Mouse (Mus musculus) liver, adult 2 months (tissue): ENCODE data around the gene Rnf207. TPM values are rescaled to one million over a fixed set of nuclear protein-coding genes. Genes with fewer than 3 reads are reported as not detected.

ENCODE experiments used
- DNase-seq: peaks from one replicate; pipeline ENCODE4 v3.0.0-alpha.2; 2011; ENCODE audit warnings: low read depth, low spot score; ENCODE audit errors: extremely low read depth
- H3K27ac ChIP-seq: fragments of 200-500 bp; replicated peaks from 2 replicates; pipeline ENCODE4 v1.5.1; 2012; ENCODE audit warnings: low read depth, mild to moderate bottlenecking, control low read depth, inconsistent platforms, low read length; ENCODE audit not compliant: insufficient read depth
- H3K27me3 ChIP-seq: fragments of 200-500 bp; 2 replicates; pipeline ENCODE4 v1.6.1; 2012; ENCODE audit warnings: mild to moderate bottlenecking, moderate library complexity, low read length, inconsistent platforms; ENCODE audit not compliant: control insufficient read depth, insufficient read depth
- H3K36me3 ChIP-seq: fragments of 200-500 bp; 2 replicates; pipeline ENCODE4 v1.6.1; 2012; ENCODE audit warnings: low read length, inconsistent platforms; ENCODE audit not compliant: control insufficient read depth, insufficient read depth
- H3K4me1 ChIP-seq: fragments of 200-500 bp; 2 replicates; pipeline ENCODE4 v1.6.1; 2011; ENCODE audit warnings: low read length; ENCODE audit not compliant: control insufficient read depth, insufficient read depth
- H3K4me3 ChIP-seq: fragments of 200-500 bp; 2 replicates; pipeline ENCODE4 v1.5.1; 2011; ENCODE audit warnings: low read depth, mild to moderate bottlenecking, control low read depth, low read length, moderate library complexity; ENCODE audit not compliant: insufficient read depth
- H3K79me2 ChIP-seq: fragments of 200-500 bp; 2 replicates; pipeline ENCODE4 v1.6.1; 2012; ENCODE audit warnings: inconsistent platforms, mild to moderate bottlenecking, low read length, moderate library complexity; ENCODE audit not compliant: control insufficient read depth, insufficient read depth
- H3K9ac ChIP-seq: fragments of 200-500 bp; 2 replicates; pipeline ENCODE4 v1.6.1; 2012; ENCODE audit warnings: low read depth, mild to moderate bottlenecking, control low read depth, inconsistent platforms, low read length
- CTCF ChIP-seq: fragments of 200-500 bp; IDR thresholded peaks from 2 replicates; pipeline ENCODE4 v1.5.1; 2011; ENCODE audit warnings: low read depth, low read length, control low read depth
- POLR2A ChIP-seq: fragments of 200-500 bp; IDR thresholded peaks from 2 replicates; pipeline ENCODE4 v1.6.1; 2011; ENCODE audit warnings: low read length, control low read depth; ENCODE audit not compliant: insufficient read depth; ENCODE audit errors: extremely low read depth
- WGBS: fragments of 180-500 bp; shearing (Covaris S2); methylation state at CpG from one replicate; pipeline ENCODE4 v1.1.7; 2018; 5-methylcytosine and 5-hydroxymethylcytosine counted together
- polyA plus RNA-seq: library from polyadenylated mRNA; depleted of rRNA; stranded (reverse); fragments of >200 nt; gene quantifications from 2 replicates; pipeline ENCODE4 v1.2.3, GENCODE M21; 2012; rRNA removed
- total RNA-seq: library from RNA; depleted of rRNA; stranded (reverse); fragments of >200 nt; gene quantifications from 2 replicates; pipeline ENCODE4 v1.2.3, GENCODE M21; 2014; rRNA removed

The Rnf207 gene
- total and polyA plus RNA-seq, 2 experiments = 0.13 TPM; not detected in 1

DNA sequence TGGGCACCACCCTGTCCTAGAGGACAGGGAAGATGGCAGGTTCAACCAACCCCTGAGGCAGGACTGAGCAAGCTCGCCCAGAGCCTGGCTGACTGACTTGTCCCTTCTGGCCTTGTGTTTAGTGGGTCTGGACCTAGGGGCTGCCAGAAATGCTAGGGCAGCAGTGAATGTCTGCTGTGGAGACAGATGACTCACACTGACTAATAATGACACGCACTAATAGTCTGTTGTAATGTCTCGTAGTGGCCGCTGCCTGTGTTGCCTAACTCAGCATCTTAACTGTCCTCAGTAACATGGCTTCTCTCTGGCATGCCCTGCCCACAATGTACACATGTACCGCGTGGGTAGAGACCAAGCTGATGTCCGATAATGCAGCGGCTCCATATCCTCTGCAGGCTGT, 58.3 kb downstream of the Rnf207 start:
- Histone ChIP-seq H3K27ac (no peak overlapping the region), H3K79me2 (no peaks in the 10 kb centered on the region), H3K36me3 (no peaks in the 10 kb centered on the region), H3K9ac (no peak overlapping the region), H3K27me3 (no peaks in the 10 kb centered on the region), H3K4me3 (no peak overlapping the region), H3K4me1 (peaks cover 7% of the 10 kb centered on the region)
- 92% methylated on average over 8 of the region's 8 CpGs for WGBS
- DNase-seq = no peak
- TF ChIP-seq CTCF = no peak
- TF ChIP-seq POLR2A = no peak

DNA sequence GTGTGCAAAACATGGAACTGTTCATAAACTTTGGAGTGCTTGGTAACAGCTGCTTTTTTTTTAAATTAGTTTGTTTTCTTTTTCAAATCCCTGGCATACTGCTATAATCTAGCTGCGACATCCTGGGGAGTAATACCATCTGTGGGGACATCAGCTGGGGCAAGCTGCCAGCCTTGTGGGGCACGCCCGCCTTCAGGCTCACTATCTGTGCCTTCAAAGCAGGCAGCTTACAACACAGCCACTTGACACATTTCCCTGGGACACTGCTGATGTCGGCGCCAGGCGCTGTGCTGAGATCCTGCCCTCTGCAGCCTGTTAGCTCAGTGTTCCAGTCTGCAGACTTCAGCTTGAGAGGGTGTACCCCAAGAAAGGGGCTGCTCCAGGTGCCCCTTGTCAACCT, 61.7 kb downstream of the Rnf207 start:
- no peak overlapping the region for H3K27ac ChIP-seq
- H3K79me2 ChIP-seq = no peaks in the 10 kb centered on the region
- no peak for DNase-seq
- H3K9ac ChIP-seq = no peak overlapping the region
- H3K27me3 ChIP-seq = no peaks in the 10 kb centered on the region
- H3K4me3 ChIP-seq = no peak overlapping the region
- no peaks in the 10 kb centered on the region for H3K4me1 ChIP-seq
- no peak for TF ChIP-seq POLR2A
- TF ChIP-seq CTCF = no peak
- H3K36me3 ChIP-seq = no peaks in the 10 kb centered on the region
- 60% methylated on average over 6 of the region's 6 CpGs for WGBS

Other genes with a start within 250 kb of the Rnf207 start
- gene Plekhg5, start 246.5 kb downstream of the Rnf207 start, total RNA-seq = 2.4 and 3.2 TPM in 2 replicates
- gene Plekhg5, start 246.5 kb downstream of the Rnf207 start, polyA plus RNA-seq = 3.2 and 6.6 TPM in 2 replicates
- gene Tnfrsf25, start 203.1 kb downstream of the Rnf207 start, total RNA-seq = 0.13 and 0.28 TPM in 2 replicates
- 0.54 and 0.72 TPM in 2 replicates for gene Tnfrsf25, start 203.1 kb downstream of the Rnf207 start, polyA plus RNA-seq
- 0.20 and 0.28 TPM in 2 replicates for gene Espn, start 166.6 kb downstream of the Rnf207 start, total RNA-seq
- gene Espn, start 166.6 kb downstream of the Rnf207 start, polyA plus RNA-seq = 0.47 and 1.4 TPM in 2 replicates
- not detected in 2 replicates for gene Hes2, start 160.1 kb downstream of the Rnf207 start, total RNA-seq
- gene Hes2, start 160.1 kb downstream of the Rnf207 start, polyA plus RNA-seq = not detected in 2 replicates
- gene Acot7, start 140.9 kb downstream of the Rnf207 start, total RNA-seq = 9.3 and 10.7 TPM in 2 replicates
- 18.4 and 20.8 TPM in 2 replicates for gene Acot7, start 140.9 kb downstream of the Rnf207 start, polyA plus RNA-seq
- gene Gpr153, start 44.8 kb downstream of the Rnf207 start, total RNA-seq = 0.46 and 0.54 TPM in 2 replicates
- gene Gpr153, start 44.8 kb downstream of the Rnf207 start, polyA plus RNA-seq = 0.98 and 1.1 TPM in 2 replicates
- not detected in 2 replicates for gene Hes3, start 27.3 kb downstream of the Rnf207 start, total RNA-seq
- gene Hes3, start 27.3 kb downstream of the Rnf207 start, polyA plus RNA-seq = not detected in 2 replicates
- gene Icmt, start 21.8 kb downstream of the Rnf207 start, total RNA-seq = 13.2 and 14.9 TPM in 2 replicates
- 16.5 and 17.6 TPM in 2 replicates for gene Icmt, start 21.8 kb downstream of the Rnf207 start, polyA plus RNA-seq
- gene Rpl22, start 6.7 kb upstream of the Rnf207 start, total RNA-seq = 170 and 199 TPM in 2 replicates
- 22.2 and 22.9 TPM in 2 replicates for gene Rpl22, start 6.7 kb upstream of the Rnf207 start, polyA plus RNA-seq
- under 0.01 TPM in 1 of 2 replicates, not detected in the other for gene Chd5, start 19.7 kb upstream of the Rnf207 start, total RNA-seq
- not detected in 2 replicates for gene Chd5, start 19.7 kb upstream of the Rnf207 start, polyA plus RNA-seq
- not detected in 2 replicates for gene Nphp4, start 157.7 kb upstream of the Rnf207 start, total RNA-seq
- 0.04 and 0.07 TPM in 2 replicates for gene Nphp4, start 157.7 kb upstream of the Rnf207 start, polyA plus RNA-seq
- 0.37 and 1.1 TPM in 2 replicates for gene Kcnab2, start 158.9 kb upstream of the Rnf207 start, total RNA-seq
- gene Kcnab2, start 158.9 kb upstream of the Rnf207 start, polyA plus RNA-seq = 0.59 and 0.76 TPM in 2 replicates